Mouse (Mus musculus) brain, adult 2 months (tissue): ENCODE data around the gene Mturn.

ENCODE experiments used
- DNase-seq: peaks from one replicate; pipeline ENCODE4 v3.0.0; 2011; ENCODE audit warnings: low read depth, low spot score

Gene Mturn

DNA sequence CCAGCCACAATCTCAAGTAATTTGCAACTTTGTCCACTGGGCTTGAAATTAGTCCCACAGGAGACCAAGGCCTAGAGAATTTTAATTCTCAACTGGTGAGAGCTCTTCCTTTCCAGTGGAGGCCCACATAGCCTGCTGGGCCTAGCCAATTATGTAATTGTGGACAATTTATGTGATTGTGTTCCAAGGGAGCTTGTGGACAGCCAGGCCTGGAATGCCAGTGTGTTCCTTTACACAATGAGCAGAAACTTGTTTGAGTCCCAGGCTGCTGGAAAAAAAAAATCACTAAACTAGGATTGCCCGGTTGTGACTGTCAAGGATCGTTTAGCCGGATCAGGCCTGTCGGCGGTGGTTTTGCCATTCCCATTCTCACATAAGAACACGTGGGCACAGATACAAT is 11.9 kb downstream of the Mturn start:
- no peak for DNase-seq

DNA sequence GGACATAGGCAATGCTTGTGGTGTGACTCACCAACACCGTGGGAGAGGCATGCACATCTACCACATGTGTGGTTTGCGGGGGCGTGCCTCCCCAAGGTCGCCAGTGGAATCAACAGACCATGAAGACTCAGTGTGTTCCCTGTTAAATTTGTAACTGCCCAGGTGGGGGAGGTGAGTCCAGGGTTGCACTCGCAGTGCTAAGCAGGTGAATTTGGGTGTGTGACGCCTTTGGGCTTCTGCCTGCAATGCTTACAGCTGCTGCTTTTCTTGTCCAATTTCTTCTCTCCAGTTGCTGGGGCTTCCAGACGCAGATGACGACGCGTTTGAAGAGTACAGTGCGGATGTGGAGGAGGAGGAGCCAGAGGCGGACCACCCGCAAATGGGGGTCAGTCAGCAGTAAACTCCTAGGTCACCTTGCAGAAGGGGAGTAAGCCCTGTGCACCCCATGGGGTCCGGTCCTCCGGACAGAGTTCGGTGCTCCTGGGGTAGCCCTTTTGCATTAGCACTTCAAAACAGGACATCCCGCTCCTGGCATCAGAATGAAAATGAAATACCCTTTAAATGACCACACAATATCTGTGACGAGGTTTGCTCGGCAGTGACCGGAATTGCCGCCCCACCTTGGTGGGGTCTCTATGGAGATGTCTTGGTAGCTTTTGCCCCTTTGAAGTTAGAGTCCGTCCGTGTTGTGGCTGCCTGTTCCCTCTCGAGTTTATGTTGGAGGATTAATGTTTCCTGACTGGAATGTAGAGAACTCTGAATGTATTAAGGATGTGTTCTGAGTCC is 17.5 kb downstream of the Mturn start:
- peak; percentile 41 for DNase-seq

DNA sequence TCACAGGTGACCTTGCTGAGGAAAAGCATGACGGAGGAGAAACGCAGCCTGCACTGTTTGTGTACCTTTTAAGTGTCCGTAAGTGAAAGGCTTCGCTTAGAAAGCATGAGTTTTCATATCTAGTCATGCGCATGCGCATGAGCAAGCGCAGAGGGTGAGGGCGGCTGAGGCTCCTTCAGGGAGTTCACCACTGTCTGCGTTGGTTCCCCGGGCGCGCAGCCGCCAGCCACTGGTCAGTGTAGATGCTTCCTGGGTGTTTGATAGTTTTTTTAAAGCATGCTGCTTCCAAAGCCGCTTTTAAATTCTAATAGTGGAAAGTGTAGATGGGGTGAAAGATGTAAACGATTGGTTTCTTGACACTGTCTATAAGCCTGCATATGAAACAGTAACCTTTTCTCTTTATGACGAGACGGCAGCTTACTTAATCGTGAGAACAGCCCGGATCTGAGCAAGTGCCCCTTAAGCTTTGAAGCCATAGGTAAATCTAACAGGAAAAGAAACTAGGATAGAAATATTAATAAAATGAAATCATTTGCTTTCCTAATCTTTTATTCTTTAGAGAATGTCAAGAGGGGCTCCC is 18.1 kb downstream of the Mturn start:
- DNase-seq = peak; percentile 91

DNA sequence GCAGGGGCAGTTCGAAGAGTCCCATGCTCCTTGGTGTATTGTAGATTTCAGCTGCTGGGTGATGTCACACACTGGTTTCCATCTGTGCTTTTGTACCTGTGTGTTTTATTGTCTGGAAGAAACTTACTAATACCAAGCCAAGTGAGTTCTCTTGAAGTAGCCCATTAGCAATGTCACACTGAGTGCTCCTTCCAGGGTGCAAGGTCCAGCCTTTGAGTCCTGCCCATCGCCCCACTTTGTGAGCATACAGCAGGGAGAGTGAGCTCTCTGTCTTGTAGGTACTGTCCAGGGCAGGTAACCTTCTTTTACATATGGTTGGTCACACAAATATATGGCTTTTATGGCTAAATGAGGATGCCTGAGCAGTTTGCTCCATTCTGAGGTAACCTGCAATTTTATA is 19.1 kb downstream of the Mturn start:
- no peak for DNase-seq

DNA sequence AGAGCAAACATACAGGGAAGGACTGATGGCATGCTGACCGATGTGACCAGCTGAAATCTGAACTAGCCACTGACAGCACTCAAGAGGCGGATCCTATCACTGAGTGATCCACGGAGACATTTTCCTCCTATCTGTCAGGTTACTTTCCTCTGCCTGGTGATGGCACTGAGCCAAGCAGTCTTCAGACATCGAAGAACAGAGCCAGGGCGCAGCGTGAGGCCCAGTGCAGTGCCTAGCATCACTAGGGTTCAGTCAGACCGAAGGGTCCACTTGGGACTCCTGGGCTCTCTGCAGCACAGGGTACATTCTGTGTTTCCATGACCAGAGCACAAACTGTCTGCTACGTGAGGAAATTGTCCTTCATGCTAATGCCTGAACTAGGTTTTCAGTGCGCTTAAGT is 20.5 kb downstream of the Mturn start:
- DNase-seq = no peak

DNA sequence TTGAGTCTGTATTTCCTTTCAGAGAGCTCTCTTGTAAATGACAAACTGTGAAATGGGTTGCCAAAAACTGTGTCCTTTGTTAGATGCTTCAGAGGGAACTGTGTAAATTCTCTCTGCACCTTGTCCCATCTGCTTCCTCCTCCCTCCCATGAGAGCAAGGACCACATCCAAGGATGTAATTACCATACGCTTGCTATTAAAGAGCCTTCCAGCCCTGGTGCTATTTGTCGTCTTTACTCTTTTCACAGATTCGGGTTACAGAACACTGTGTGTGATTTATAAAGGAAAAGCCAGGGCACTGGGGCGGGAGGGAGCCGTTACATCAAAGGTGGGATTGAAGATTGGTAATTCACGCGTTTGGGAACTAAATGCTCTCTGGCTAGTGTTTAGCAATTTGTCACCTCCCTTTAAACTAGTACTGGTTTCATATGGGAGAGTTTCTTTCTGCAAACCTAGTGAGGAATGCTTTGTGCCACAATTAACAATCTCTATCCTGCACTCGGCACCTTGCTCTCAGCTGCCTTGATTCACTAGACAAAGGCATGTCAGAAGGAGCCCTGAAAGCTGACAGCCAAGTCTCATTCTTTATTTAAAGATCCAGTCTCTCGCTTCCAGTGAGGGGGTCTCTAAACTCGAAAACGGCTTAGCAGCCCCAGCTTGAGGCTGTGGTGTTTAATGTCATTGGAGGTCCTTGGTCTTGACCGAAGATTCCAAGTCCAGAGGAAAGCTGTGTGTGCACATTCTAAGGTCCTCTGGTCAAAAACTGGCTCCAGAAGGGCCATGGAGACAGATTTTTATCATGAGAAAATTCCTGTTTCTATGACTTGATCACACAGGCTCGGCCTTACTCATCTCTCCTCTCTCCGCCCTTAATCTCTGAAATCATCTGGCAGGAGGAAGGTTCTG is 22.5 kb downstream of the Mturn start:
- no peak for DNase-seq

DNA sequence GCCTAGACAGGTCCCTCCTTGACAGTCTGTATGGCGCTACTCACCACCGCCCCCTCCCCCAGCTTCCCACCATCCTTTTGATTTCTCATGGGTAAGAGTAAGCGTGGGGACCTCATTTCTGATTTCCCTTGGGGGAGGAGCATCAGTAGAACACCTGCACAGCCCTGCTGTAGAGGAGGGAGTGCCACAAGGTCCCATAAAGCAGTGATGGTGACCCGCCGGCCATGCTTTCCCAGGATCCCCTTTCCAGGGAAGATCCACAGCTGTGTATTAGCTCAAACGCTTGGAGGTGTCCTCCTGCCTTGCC is 23.1 kb downstream of the Mturn start:
- DNase-seq = no peak

DNA sequence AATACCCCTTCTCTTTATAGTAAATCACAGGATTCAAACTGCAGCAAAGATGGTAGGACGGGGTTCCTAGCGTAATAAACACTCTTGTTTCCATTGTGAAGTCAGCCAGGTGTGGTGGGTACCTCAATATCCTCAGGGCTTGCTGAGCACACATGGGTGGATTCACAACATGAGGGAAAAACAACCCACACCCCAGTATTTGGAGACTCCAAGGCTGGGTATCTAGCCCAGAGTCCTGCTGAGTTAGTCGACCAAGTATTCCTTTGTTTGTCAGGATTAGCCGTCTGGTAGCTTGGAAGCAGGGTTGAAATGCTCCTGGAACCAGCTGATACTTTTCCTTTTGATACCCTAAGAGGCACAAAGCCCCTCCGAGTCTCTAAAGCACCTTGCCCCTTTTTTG is 23.4 kb downstream of the Mturn start:
- DNase-seq = no peak

DNA sequence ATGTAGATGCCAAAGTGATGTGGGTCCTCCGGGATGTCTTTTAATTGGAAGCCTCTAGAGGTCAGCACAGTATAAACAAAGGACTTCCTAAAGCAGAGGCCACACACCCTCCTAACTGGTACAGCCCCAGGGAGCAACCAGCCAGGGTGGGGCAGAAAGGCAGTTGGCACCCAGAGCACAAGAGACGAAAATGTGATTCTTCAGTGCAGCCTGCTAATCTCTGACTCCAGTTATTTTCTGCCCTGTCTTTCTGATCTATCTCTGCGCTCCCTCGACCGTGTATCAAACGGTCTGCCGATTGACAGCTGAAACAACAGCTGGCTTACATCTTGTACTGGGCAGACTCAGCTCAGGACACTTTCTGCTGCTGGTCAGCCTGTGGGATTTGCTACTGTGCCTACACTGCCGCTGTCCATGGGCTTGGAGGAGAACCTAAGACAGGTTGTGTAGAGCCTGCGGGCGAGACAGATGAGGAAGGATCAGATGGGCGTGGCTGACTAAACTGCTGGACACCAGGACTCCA is 24.0 kb downstream of the Mturn start:
- DNase-seq = peak; percentile 79

DNA sequence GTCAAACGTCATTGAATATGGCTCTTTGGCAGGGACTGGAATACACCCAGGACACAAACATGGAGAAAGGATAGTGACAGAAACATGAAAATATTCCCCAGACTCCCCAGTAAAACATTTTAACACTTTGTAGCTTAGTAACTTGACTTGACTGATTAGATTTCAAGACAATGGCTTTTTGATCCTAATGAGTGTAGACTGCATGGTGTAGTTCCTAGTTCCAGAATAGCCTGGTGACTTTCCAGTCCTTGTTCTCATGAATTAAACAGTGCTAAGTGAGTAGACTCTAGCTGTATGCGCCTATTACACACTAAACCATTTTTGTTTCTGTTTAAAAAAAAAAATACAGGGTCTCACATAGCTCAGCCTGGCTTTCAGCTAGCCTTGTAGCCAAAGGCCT is 24.7 kb downstream of the Mturn start:
- no peak for DNase-seq

DNA sequence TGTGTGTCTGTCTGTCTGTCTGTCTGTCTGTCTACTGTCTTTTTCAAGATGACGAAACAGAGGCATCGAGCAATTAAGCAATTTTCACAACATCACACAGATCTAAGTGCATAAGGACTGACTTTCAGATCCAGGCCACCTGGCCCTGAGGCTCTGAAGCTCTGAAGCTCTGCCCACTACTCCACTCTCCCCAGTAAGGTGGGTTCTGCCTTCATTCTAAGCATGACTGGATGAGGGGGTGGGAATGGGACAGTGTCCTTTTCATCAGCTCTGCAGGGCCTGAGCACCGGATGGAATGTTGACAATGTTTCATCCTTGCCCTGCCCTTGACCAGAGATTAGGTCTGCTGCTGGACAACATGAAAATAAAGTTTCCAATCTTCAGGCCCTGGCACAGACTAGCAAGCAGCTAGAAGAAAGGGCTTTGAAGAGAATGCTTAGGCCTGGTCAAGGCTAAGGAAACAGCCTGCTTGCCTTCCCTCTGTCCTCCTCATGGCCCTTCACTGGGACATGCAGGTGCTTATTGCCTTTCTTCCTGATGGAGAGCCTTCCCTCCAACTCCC is 25.3 kb downstream of the Mturn start:
- DNase-seq = no peak

DNA sequence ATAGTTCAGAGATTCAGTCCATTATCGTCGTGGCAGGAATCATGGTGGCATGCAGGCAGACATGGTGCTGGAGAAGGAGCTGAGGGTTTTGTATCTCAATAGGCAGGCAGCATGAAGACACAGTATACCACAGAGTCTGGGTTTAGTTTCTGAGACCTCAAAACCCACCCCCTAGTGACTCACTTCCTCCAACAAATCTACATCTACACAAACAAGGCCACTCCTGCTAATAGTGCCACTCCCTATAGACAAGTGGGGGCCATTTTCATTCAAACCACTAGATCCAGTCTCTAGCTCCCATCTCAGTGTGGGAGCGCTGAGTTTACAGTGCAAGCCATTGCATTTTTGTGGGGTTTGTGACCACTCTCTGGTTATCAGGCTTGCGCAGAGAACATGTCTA is 27.2 kb downstream of the Mturn start:
- DNase-seq = no peak

DNA sequence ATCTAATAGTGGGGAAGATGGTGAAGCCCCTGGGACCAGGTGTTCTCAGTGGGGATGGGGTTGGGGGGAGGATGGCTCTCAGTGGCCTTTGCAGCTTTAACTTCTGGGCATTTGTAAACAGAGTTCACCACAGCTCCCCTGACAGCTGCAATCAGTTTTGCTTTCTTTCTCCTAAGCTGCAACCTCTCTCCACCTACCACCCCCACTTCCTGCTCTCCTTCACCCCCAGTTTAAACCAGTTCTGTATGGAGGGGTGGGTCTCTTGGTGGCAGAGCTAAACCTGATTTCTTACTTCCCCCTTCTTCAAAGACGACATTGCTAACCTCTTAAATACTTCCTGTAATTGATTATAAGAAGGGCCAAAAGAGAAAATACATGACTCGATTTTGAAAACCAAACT is 34.3 kb downstream of the Mturn start:
- DNase-seq = no peak

DNA sequence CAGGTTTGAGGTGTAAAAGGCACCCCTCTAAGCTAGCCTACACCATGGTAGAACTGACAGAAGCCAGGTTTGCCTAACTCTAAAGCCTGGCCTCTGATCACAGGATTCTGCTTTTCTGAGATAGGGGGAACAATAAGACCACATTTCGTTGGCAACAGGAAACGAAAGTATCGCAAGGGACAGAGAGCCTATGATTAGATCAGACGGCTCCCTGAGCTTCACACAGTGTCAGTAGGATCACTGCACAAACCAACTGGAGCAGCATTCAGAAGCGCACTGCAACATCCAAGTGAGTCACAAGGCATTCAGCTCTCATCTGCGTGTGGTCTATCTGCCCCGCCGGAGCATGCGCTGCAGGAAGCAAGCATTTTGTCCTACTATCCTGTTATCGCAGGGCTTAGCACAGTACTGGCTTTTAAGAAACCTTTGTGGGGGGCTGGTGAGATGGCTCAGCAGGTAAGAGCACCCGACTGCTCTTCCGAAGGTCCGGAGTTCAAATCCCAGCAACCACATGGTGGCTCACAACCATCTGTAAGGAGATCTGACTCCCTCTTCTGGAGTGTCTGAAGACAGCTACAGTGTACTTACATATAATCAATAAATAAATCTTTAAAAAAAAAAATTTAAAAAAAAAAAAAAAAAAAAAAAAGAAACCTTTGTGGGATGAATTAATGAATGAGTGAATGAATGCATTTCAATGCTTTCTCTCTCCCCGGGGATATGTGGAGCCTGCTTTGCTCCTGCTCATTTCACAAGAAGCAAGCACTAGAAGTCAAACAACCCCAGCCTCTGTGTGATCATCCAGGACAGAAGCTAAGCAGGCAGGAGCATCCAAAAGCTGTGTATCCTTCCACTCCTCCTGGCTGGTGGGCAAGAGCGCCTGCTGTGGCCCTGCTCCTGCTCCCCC is 37.6 kb downstream of the Mturn start:
- peak; percentile 79 for DNase-seq

DNA sequence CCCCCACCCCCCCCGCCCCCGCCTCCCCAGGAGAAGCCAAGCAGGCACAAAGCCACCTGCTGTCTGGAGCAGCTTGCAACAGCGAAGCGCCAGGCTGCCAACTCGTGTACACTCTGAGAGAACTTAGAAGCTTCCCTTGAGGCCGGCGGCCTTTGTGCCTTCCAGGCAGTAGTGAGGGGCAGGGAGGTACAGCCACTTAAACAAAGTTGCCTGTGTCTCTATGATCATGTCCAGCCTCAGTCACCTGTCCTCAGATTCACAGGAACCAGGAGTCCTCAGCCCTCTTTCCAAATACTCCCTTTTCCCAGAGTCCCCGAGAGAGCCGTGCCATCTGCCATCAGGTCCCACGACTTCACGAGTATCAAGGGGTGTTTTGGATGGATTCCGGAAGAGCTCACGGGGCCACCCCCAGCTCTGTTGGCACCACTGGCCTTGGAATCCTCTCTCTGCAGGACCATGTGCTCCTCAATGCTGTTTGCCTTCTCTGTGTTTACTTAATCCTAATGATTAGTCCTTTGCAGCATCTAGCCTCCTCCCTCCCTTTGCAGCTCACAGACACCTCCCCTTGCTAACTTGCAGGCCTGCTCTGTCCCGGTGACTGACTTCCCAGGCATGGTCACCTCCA is 38.4 kb downstream of the Mturn start:
- peak; percentile 77 for DNase-seq

DNA sequence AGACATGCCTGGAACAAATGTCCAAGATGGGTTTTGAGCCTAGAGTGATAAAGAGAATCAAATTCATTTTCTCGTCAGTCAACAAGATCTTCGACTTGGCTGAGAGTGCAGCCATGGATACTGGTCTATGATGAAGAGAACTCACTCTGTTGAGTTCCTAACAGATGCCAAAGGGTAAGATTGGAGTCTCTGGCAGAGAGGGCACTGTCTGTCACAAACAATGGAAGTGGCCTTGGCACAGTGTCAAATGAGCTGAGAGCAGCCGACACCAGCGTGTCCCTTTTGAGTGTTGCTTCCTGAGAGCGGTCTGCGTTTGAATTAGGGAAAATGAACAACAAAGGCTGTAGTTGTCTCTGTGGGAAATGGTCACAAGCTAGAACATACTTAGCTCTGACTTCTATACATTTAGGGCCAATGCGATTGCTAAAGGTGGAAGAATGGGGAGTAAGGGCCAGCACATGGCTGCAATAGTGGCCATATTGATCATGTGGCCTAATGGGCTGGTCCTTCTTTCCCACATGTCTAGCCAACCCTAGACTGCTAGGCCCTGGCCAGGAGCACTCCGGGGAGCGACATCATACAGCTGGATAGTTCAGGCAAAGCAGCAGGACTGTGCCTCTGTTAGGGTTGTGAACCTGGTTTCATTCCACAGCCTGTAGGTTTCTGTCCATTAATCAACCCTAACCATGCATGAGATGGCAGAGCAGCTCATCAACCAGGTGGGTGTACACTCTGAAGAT is 39.3 kb downstream of the Mturn start:
- peak; percentile 48 for DNase-seq

DNA sequence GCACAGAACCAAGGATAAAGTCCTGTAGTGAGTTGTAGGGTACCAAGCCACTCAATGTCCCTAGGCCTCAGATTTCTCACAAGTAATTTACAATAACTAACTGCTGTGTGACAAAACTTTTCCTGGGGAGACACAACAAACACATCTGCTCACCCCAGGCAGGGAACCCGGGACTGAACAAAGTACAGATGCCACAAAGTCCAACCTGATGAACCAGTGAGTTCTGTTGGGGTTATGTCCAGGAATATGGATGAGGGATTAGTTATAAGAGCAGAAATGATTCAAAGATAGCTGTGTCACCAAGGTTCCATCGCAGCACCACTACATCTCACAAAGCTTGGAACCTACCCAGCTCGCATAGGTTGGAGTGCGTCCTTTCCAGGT is 39.8 kb downstream of the Mturn start:
- no peak for DNase-seq

DNA sequence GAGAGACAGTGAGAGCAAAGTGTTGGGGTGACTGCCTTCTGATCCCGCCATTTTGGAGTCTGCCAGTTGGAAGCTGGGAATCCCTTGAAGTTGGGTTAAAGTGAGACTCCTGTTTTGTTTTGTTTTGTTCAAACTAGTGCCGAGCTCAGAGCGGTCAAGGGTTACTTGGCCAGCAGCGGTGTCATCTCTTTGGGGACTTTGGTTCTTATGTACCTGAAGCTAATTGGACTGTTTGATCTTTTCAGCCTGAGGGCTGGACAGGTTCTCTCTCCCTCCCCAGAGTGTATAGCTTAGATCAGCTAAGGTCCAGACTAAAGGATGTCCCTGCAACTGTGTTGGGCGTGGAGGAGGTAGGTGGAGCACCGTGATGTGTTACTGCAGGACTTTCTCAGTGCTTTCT is 44.9 kb downstream of the Mturn start:
- no peak for DNase-seq

DNA sequence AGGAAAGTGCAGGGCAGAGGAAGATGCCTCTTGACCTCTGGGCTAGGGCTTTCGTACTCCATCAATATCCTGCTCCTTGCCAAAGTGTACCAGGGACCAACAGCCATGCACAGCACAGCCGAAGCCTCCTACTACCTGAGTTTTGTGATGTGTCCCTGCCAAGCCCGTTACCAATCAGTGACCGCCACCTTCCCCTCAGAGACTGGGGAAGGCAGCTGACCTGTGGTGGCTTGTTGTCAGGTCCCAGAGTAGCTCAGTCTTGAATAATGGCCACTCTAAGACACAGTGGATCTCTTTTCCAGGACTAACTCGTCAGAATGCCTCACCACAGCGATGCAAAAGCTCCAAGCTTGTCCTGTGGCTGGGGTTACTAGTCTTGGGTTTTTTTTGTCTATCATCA is 45.4 kb downstream of the Mturn start:
- DNase-seq = no peak

DNA sequence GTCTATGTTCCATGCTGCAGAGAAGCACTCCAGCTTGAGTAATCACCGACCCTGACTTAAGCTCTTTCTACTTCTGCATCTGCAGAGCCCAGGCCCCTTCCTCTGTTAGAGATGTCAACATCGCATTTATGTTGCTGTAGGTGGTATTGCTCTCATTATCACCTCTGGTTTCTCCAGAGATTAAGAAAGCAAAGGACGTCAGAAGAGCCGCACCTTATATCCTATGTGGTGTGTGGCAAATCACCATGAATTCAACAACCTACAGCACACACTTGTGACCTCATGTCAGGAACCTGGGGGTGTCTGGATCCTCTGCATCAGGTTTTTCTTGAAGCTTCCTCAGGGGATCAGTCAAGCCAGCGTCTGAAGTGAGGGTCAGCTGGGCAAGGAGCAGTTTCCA is 46.0 kb downstream of the Mturn start:
- DNase-seq = no peak
